Mouse (Mus musculus): Measurements from ENCODE around the gene Dusp10. TPM values are rescaled to one million over a fixed set of nuclear protein-coding genes. Genes with fewer than 3 reads are reported as not detected.

Dusp10 gene
- total RNA-seq, 1 experiment from 2014 or later: 22.9 TPM

DNA sequence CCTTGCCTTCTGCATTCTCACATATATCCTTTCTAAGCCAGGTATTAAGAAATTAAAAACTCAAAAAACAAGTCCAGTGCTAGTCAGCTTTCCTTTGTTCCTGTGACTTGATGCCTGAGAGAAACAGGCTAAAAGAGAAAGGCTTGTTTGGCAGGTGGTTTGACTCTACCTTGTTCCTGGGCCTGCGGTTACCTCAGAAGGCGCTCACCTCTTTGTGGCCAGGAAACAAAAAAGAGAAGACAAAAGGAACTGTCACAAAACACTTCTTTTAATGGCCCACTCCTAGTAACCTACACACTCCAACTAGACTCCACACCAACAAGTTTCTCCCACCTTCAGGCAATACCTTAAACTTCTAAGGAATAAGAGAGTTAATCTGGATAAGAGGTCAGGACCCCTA, 11.5 kb downstream of the Dusp10 start:
- ATAC-seq (replicated peaks; ENCODE audit: insufficient number of reproducible peaks, low FRiP score, low TSS enrichment, poor library complexity, severe bottlenecking): no peak

DNA sequence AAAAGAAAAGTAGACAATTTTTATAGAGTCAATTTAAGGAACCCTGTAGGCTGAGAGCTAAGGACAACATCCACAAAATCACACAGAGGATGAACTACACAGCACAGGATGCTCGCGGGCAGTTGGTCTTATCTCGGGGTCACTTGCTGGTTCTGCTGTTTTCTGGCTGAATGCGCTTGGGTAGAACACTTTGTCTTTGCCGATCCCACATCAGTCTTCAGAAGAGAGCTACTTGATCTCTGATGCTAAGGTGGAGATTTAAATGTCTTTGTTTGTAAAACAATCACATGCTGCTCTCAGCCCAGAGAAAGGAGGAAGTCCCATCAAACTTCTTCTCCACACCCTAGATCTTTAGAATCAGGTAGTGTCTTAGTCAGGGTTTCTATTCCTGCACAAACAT, 12.0 kb downstream of the Dusp10 start:
- ATAC-seq (replicated peaks; ENCODE audit: insufficient number of reproducible peaks, low FRiP score, low TSS enrichment, poor library complexity, severe bottlenecking): no peak; the same call in 1 of the 2 replicates

GRCm38 (mm10) chr1:184027039-184027438, 13.9 kb downstream of the Dusp10 start:
- ATAC-seq (replicated peaks; ENCODE audit: insufficient number of reproducible peaks, low FRiP score, low TSS enrichment, poor library complexity, severe bottlenecking): no peak

DNA sequence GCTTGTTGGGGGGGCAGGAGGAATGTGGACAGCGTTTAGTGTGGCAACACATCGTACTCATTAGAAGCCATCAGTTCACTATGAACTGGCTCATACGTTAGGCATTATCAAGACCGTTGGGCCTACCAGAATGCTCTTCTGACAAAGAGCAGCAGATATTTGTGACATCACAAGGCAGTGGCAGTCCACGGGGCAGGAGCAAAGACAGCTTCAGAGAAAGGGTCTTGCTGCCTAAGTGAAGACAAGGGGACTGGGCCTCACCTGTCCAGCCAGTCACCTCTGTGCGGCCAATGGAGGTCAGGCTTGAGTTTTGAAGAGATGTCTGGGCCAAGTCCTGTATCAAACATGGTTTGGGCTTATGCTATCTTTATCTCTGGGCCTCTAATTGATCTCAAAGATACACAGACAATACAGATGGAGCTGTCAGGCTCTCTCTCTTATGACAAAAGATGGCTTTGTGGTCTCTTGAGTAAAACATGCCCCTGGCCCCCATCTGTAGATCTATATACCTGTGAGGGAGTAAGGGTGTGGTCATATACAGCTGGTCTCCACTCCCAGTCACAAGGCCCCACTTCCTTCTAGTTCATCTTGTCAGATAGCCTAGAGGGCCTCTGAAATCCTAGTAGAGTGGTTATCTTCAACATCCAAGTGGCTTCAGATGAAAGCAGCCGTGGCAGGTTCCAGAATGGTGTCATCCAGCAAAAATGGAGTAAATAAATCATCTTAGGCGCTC, 17.1 kb downstream of the Dusp10 start:
- no peak for ATAC-seq (replicated peaks; ENCODE audit: insufficient number of reproducible peaks, low FRiP score, low TSS enrichment, poor library complexity, severe bottlenecking)

DNA sequence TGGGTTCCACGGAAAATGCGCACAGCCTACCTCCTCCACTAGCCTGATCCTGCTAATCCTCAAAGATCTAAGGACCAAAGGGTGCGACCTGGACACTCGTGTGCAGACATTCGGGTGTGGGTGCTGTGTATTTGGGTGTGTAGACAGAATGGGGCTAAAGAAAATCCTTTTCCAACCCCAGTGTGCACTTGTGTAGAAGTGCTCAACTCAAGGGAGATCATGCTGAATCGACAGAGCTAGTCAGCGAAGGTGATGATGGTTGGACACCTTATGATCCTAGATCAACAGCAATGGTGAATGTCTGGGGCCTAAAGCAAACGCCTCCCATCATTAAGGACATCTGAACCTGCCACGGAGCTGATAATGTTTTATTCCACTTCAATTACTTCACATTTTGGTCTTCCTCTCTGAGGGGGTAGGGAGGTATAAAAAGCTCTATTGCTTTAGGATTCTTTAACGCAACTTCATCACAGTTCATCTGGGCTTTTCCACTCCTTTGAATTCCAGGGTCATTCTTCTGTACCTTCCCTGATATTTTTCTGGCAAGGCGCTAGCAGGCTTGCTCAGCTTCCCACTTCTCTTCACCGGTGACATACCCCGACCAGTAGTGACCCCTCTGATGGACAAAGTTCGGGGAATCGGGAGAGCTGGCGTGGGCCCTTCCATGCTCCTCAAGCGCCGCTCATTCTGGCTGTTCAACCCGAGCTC, 19.7 kb downstream of the Dusp10 start:
- ATAC-seq (replicated peaks; ENCODE audit: insufficient number of reproducible peaks, low FRiP score, low TSS enrichment, poor library complexity, severe bottlenecking): no peak

DNA sequence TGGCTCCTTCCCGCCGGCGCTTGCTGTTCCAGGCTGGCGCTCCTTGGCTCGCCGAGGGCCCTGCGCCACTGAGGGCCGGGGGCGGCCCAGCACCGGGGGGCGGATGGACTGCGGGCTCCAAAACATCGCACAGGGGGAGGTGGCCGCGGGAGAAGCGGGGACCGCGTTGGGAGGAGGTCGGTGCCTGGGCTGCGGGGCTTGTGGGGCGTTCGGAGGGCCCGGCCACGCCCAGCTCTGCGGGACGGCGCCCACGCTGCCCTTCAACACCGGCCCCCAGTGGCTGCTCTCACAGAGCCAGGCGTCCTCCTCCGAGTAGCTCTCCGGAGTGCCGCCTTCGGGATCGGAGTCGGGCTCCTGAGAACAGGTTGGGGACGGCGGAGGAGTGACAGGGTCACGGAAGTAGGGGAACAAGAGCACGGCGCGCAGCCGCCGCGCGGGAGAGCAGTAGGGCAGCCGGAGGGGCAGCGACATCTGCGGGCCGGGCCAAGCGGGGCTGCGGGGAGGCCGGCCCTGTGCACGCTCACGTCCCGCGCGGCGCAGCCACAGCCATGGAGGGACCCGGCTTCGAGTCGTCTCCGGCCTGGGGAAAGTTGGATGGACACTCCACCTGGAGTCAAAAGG, 20.4 kb downstream of the Dusp10 start:
- peak; percentile 10 for ATAC-seq (replicated peaks; ENCODE audit: insufficient number of reproducible peaks, low FRiP score, low TSS enrichment, poor library complexity, severe bottlenecking)

DNA sequence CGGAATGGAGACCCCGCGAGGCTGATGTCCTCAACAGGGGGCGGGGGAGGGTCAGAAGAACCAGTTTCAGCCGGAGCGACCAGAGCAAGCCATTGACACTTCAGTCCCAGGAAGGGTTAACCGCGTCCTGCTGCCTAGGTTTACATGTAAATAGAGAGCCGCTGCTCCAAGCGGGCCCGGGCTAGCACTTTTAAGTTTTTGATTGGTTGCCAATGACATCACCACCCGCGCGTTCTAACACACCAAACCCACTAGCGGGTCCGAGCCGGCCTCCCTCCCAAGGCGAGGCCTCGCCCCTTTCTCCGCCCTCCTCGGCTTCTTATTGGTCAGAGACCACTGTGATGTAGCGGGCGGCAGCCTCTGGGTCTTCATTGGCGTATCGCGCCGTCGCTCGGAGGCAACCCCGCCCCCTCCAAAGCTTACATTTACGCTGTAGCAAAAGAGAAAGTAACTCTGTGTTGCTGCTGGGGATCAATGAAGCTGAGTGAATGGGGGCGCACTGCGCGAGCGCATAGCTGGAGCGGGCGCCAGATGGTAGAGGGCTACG, 21.0 kb downstream of the Dusp10 start, which contains the start of gene 1700056E22Rik:
TSS of gene 1700056E22Rik (minus strand) at position 291 of the 547 bp plus-strand sequence.
- ATAC-seq (replicated peaks; ENCODE audit: insufficient number of reproducible peaks, low FRiP score, low TSS enrichment, poor library complexity, severe bottlenecking): peak; percentile 97

DNA sequence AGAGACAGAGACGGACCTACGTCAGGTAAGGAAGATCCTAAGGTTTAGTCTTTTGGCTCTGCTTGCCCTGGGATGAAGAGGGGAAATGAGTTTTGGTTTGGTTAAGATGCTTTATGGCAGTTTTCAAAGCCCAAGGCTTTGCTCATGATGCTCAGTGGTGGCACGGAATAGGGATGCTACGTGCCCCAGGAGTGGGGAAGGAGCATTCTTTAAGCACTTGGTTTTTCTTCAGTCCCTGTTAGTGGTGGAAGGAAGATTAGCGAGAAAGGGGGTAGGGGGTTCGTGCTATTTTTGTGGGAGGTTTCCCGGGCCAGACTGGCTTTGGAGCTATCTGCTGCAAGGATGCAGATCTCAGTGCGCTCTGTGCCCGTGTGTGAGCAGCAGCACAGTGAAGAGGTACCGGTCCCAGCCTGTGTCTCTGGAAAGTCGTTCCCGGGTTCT, 21.7 kb downstream of the Dusp10 start:
- ATAC-seq (replicated peaks; ENCODE audit: insufficient number of reproducible peaks, low FRiP score, low TSS enrichment, poor library complexity, severe bottlenecking): no peak

DNA sequence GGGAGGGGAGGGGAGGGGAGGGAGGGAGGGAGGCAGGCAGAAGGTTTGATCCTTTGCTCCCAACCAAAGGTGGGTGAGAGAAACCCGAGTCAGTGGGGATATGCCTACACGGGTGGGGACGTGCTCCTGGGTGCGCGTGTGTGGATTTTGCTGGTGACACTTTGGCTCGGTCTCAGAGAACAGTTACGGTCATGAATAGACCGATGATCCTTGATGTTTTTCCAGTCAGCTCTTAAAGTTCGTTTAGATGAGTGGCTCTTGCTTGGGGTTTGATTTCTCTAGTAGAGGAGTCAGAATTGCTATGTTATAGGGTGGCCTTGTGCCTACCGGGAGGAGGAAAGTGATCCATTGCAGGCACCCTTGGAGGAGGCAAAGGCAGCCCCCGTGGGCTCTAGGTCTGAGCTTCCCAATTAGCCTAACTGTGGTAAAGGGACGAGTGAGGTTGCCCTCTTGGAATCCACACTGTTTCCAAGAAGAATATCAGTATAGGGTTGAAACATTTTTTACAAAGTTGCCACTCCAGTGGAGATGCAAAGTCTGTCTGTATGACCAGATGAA, 22.3 kb downstream of the Dusp10 start:
- ATAC-seq (replicated peaks; ENCODE audit: insufficient number of reproducible peaks, low FRiP score, low TSS enrichment, poor library complexity, severe bottlenecking): no peak

DNA sequence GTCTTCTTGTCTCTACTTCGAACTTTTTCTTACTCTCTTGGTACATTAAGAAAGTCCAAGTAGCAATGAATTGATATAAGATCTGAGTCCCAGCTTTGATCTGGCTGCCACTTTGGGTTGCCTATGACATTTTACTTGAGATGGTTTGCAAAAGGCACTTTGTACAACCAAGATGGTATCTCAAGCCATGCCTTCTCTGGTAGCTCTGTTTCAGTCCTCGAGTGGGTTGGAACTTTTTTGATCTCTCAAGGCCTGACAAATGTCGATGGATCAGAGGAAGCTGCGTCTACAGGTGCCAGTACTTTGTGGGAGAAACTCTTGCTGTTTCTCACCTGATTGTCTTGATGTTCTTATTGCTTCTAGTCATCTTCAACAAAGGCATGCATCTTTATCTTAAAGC, 24.7 kb downstream of the Dusp10 start:
- ATAC-seq (replicated peaks; ENCODE audit: insufficient number of reproducible peaks, low FRiP score, low TSS enrichment, poor library complexity, severe bottlenecking): no peak

DNA sequence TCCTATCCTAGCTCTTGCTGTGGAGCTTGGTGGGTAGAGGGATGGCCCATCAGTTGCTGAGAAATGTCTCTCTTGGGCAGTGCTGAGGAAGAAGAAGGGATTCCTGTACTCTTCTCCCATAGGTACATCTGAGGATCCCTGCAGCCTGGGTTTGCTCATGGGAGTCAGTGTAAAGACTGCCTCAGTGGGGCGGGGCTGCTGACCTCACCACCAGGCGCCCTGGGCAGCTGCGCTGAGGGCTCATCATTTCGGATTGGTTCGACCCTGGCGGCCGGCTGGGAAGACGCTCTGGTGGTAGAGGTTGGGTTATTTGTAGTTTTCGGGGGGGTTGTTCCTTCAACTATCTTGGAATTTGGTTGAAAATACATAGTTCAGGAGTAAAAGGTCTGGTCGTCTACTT, 26.2 kb downstream of the Dusp10 start:
- ATAC-seq (replicated peaks; ENCODE audit: insufficient number of reproducible peaks, low FRiP score, low TSS enrichment, poor library complexity, severe bottlenecking): no peak

GRCm38 (mm10) chr1:184040181-184040580, 27.1 kb downstream of the Dusp10 start:
- no peak for ATAC-seq (replicated peaks; ENCODE audit: insufficient number of reproducible peaks, low FRiP score, low TSS enrichment, poor library complexity, severe bottlenecking)

- no peak for ATAC-seq (replicated peaks; ENCODE audit: insufficient number of reproducible peaks, low FRiP score, low TSS enrichment, poor library complexity, severe bottlenecking)
Measured at GRCm38 (mm10) chr1:184040906-184041305, 27.8 kb downstream of the Dusp10 start.

GRCm38 (mm10) chr1:184041778-184042573, 28.9 kb downstream of the Dusp10 start:
- ATAC-seq (replicated peaks; ENCODE audit: insufficient number of reproducible peaks, low FRiP score, low TSS enrichment, poor library complexity, severe bottlenecking): no peak

DNA sequence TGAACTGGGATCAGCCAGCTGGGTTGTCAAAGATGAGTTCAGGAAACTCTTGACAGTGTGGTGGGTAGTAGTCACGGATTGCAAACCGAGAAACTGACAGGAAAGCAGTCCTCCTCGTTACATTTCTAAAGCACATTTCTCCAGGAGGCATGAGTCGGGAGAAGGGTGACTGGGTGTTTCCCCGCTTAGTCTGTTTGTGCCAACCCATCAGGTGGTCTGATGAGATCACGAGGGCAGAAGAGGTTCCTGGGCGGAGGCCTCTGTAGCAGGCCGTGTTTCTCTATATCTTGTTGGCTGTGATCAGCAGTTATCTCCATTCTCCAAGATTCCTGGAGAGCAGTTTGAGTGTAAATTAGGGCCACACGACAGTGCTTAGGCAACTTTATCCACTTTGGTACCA, 29.6 kb downstream of the Dusp10 start:
- no peak for ATAC-seq (replicated peaks; ENCODE audit: insufficient number of reproducible peaks, low FRiP score, low TSS enrichment, poor library complexity, severe bottlenecking)

DNA sequence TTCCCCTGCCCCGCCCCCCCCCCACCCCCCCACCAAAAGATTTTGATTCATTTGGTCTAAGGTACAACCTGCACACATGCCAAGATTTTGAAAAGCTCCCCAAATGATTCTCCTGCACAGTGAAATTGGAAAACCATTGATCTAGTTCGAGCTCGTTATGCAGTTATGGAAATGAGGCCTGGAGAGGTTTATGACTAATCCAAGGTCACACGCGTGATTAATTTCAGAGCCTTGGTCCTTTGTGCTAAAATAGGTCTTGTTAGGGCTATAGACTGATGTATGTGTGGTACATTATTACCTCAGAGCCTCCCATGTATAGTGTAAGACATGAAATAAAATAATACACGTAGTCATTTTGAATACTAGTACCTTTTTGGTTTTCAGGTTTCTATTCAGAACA, 30.3 kb downstream of the Dusp10 start:
- ATAC-seq (replicated peaks; ENCODE audit: insufficient number of reproducible peaks, low FRiP score, low TSS enrichment, poor library complexity, severe bottlenecking): no peak

DNA sequence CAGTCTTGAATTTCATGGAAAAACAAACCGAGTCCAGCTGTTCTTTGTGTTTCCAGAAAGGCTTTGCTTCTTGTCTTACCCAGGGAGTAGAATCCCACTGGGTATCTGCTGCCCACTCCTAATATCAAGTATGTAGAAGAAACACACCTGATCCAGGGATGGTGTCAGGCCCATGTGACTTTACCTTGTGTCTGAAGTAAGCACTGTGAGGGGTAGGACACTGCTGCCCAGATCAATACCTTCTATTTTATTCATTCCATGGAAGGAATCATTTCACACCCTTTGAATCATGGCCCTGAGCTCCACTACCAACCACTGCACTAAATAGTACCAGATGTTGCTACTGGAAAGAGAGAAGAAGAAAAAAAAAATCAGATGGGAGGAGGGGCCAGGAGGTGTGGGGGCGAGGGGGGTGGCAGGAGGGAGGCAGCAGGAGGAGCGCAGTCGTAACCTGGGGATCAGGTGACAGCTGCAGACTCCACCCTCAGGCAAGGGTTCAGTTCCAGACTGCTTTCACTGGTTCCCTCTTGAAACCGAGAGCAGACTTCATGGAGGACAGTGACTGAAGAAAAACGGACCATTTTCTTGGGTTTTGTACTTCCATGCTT, 33.1 kb downstream of the Dusp10 start:
- ATAC-seq (replicated peaks; ENCODE audit: insufficient number of reproducible peaks, low FRiP score, low TSS enrichment, poor library complexity, severe bottlenecking): no peak

GRCm38 (mm10) chr1:184047818-184048217, 34.7 kb downstream of the Dusp10 start:
- ATAC-seq (replicated peaks; ENCODE audit: insufficient number of reproducible peaks, low FRiP score, low TSS enrichment, poor library complexity, severe bottlenecking): no peak

Data from monocyte, adult 5-6 weeks (primary cell).